Mouse (Mus musculus): ENCODE measurements around the gene Ccdc159.

Ccdc159 gene

DNA sequence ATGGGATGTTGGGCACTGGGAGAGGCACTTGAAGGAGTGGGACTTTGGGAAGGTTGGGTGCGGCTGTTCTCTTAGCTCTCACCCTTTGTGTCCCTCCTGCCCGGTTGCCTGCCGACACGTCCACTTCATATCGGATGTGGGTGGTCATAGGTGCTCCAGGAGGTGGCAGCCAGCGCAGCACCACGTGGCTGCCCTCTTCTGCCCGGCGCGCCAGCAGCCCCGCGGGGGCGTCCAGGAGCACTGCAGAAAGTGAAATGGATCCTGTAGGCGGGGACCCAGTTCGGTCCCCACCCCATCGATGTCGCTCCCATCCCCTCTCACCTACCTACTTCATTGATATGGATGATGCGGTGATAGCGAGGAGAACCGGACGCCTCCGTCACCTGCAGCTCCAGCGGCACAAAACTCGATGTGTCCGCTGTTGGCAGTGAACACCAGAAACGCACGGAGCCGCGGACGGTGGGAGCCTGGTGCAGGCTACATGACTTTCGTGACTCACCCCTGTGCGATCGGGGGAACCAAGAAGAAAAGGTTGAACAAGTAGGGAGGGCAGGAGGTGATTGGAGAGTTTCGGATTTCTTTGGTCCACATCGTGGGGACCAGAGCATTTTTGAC lies 34.2 kb downstream of the Ccdc159 start:
- in situ Hi-C loops (cut with MboI, MseI): no loop called here

DNA sequence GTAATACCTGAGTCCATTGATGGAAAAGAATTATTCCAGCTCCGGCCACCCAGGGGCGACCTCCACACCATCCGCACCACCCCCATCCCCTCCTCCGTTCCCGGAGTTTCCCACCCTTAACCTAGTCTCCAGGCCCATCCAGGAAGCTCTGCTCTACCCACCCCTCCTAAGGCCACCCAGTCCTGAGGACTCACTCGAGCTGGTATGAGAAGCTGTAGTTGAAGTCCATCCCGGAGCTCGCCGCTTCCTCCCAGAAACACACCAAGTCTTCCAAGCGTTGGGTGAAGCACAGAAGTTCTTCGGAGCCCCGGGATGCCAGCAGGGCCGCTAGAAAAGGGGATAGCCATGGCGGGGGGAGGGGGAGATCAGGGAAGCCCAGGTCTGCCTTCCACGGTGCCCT lies 34.7 kb downstream of the Ccdc159 start:
- in situ Hi-C loops (cut with MboI, MseI): no loop called here

DNA sequence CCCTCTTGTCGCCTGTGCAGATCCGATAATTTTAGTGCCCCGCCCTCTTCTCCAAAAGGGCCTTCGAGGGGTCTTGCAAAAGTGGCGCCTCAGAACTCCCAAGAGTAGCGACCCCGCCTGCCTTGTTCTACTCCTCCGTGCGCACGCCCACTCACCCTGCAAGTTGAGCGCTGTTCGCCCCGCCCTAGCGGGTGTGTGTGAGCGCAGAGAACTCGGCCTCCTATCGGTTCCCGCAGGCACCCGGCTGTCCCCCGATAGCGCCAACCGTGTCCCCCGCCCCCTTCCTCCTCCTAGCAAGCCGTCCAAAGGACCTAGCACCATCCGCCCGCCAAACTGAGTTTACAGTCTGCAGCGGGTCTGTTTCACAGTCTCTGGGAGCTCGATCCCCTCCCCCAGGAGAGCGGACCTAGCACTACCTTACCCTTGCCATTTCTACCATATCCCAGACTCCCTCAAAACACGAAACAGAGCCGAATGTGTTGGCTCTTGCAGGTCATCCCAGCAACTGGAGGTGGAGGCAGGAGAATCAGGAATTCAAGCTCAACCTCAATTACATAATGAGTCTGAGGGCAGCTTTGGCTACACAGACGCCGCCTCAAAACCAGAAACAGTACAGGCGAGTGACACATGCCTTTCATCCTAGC lies 35.3 kb downstream of the Ccdc159 start:
- in situ Hi-C loops (cut with MboI, MseI): no loop called here

DNA sequence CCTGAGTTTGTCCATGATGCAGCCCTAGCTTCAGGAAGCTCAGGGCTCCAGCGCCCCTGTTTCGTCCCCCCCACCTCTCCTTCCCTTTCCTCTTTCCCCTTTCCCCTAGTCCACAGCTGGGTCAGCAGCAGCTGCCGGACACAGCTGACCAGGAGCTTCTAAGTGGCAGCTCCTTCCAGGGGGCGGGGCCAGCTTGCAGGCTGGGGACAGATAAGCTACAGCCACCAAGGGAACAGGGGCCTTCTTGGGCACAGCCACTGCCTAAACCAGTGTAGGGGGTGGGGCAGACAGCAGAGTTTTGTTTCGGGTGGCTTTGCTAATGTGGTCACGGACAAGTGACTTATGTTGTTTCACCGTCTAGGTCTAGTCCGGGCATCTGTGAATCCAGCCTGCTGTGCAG lies 36.1 kb downstream of the Ccdc159 start, which contains the start of gene Epor:
TSS of gene Epor (minus strand) at position 90 of the 400 bp plus-strand sequence.
- in situ Hi-C loops (cut with MboI, MseI): no loop called here

DNA sequence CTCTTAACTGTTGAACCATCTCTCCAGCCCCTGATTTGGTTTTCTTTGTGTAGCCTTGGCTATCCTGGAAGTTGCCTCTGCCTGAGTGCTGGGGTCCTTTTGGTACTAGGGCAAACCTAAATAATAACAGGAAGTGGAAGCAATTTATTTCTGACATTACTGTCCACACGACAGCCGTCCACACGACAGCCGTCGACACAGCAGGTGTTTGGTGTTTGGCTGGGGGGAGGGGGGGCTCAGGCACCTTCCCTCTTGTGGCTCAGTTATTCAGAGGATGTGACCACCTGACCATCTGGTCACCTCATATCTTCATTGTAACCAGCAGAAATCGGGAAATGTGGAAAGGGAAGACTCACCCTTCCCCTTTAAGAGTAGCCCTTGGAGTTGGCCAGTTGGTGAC lies 41.6 kb downstream of the Ccdc159 start:
- in situ Hi-C loops (cut with MboI, MseI): no loop called here

DNA sequence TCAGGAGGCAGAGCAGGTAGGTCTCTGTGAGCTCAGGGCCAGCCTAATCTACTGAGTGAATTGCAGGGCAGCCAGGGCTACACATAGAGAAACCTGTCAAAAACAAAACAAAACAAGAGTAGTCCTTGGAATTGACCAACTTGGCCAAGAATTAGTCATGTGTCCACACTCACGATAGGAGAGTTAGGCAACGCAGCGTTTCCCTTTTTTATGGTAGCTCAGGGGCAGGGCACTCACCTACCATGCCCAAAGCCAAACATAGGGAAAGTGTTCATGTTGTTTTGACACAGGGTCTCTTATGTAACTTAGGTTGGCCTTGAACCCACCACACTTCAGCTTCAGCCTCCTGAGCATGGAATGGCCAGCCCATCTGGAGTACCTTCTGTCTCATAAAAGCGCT lies 42.0 kb downstream of the Ccdc159 start:
- in situ Hi-C loops (cut with MboI, MseI): no loop called here

DNA sequence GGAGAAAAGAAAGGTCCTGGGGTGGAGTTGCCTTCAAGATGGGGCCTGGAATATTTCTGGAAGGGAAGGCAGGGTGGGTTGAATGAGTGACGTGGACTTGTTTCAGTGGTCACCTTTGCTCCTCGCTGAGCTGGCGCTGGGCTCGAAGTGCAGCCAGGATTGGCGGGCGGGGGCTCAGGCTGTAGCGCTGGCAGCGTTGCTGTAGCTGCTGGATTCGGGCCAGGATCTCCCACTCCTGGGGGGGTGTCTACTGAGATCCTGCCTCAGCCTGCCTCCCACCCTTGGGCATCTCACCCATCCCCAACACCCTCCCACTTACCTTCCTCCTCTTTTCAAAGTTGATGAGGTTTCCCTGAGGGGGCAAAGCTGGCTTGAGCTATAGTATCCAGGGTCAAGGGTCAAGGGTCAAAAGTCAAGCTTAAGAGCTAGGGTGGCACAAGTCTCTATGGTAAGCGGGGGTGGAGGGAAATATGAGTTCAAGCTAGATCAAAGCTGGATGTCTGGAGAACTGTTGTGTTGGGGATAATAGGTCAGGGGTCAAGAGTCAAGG lies 49.4 kb downstream of the Ccdc159 start:
- in situ Hi-C loops (cut with MboI, MseI): loop anchor here (5.0 kb wide), 1 partner anchor 71 kb away; no protein-coding TSS in a partner anchor

DNA sequence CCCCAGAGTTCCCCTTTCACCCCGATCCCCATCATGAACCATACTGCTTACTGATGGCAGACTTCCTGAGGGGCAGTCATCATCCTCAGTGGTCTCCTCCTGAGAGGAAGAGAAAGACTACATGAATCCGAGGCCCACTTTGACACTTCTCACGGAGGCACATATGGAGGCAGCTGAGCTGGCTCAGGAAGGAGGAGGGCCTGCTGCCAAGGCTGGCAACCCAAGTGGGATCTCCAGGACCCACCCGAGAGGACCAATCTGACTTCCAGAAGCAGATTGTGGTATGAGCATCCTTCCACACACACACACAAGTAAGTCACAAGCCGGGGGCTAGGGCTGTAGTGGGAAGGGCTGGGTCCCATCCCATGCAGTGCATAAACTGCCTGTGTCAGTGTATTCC lies 50.1 kb downstream of the Ccdc159 start:
- in situ Hi-C loops (cut with MboI, MseI): loop anchor here (5.0 kb wide), 1 partner anchor 70 kb away; no protein-coding TSS in a partner anchor

DNA sequence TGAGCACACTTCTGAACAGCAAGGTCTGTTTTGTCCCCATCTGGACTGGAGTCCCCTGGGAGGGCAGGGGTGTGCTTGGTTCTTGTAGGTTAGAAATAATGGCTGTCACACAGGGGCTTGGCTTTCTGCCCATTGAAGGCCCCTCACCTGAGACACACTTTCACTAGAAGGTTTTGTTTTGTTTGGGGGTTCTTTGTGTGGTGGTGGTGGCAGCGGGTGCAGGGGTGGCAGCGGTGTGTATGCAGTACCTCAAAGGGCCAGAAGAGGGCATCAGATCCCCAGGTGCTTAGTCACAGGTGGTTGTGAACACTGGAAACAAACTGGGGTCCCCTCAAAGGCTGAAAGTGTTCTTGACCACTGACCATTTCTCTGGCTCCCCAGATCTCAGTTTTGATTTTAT lies 50.7 kb downstream of the Ccdc159 start:
- in situ Hi-C loops (cut with MboI, MseI): loop anchor here (5.0 kb wide), 1 partner anchor 69 kb away; no protein-coding TSS in a partner anchor

DNA sequence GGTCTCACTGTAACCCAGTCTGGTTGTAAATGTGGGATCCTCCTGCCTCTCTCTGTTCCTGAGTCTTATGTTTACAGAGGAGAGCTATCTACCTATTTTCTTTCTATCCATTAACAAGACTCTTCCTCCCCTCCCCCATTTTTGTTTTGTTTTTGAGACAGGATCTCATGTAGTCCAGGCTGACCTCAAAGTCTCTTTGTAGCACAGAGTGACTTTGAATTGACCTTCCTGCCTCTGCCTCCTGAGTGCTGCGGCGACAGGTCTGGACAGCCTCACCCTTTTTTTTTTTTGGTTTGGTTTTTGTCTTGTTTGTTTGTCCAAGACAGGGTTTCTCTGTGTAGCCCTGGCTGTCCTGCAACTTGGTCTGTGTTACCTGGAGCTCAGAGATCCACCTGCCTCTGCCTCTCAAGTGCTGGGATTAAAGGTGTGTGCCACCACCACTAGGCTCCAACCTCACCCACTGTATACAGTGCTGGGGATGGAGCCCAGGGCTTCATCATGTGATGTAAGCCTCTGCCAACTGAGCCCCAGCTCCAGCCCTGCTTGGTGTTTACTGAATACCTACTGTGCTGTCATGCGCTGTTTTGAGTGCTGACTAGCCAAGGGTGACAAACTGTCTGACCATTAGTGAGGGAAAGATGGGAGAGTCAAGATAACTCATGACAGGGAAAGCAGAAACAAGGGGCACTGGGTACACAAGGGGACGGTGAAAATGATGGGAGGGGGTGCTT lies 51.3 kb downstream of the Ccdc159 start:
- in situ Hi-C loops (cut with MboI, MseI): loop anchor here (5.0 kb wide), 1 partner anchor 69 kb away; no protein-coding TSS in a partner anchor

DNA sequence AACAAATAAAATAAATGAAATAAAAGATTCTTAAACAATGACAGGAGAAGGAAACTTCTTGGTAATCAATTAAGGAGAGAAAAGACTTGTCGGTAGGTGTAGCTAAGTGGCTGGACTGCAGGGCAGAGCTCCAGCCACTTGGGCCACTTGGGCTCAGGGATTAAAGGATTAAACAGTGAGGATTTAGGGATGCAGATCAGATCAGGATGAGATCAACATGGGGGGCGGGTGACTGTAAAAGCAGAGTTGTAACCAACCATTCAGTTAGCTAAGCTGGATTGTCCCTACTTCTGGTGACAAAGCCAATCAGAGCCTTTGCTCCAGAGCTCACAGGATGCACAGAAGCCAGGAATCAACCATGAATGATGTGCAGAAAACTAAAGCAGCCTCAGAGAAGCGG lies 56.6 kb downstream of the Ccdc159 start:
- in situ Hi-C loops (cut with MboI, MseI): no loop called here

Data from regulatory T cell (primary cell).